Mouse (Mus musculus) layer of hippocampus, adult 8-10 months (tissue): ENCODE measurements at regions not wholly inside any gene's neighbourhood (a gene's known extent, or its start where the extent isn't known, plus 50 kb on each side); places are given as distances from the start of the nearest gene placed in this dataset.
A peak's percentile ranks its signal among the peaks of the same experiment; 100 is the strongest.

ENCODE experiments used
- DNase-seq, 2 experiments: peaks; one replicate each; pipeline ENCODE4 v3.0.0; 2022; ENCODE audit warnings: low spot score in 2 of 2

- DNase-seq, result no peak
These were observed 290.7 kb upstream of the Adgrl2 start for GRCm38 (mm10) chr3:149280807-149281789.

DNA sequence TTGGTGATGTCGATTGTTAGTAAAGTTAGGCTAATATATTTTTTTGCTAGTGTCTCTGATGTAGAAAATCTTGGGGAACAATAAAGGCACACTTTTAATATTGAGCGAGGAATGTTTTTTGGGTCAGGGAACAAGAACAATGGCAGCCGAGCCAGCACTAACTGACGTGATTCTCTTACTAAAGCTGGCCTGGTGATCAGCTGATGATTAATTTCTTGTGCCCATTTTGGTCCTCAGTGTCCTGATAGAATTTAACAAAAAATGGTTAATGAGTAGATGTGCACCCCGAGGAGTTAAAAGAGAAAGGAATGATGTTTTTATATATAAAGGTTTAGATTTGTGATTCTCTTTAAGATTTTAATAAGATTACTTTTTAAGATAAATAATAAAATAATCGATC, 289.0 kb upstream of the Adgrl2 start:
- no peak for DNase-seq

- no peak for DNase-seq
These were observed 287.5 kb upstream of the Adgrl2 start for GRCm38 (mm10) chr3:149277812-149278211.

GRCm38 (mm10) chr3:149275478-149276132, 285.2 kb upstream of the Adgrl2 start:
- DNase-seq, result no peak

GRCm38 (mm10) chr3:149274987-149275386, 284.6 kb upstream of the Adgrl2 start:
- no peak for DNase-seq

DNA sequence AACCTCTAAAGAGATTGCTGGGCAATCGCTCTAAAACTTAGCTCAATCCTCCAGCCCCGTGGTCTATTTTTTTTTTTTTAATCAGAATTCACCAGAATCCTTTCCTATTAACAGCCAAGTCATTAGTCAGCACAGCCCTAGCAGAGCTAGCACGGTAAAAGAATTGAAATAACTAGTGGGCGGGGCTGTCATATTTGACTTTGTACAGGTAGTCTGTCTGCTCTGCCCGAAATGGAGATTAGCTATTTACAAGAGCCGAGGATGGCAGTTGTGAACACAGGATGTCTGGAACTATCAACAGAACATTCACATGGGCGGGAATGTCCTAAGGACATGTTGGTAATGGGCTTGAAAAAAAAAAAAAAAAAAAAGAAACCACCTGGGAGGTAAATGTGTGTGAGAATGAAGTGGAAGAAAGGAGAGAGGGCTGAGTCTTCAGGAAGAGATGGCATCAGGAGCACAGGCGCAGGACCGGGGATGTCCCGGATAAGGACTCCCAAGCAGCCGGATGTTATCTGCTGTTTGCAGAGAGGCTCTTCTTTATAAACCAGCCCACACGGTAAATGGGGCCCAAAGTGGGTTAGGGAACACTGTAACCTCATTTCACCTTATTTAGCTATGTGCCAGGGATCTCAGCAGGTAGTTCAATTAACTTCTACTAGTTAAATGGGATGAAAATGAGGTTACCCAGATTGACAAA, 283.8 kb upstream of the Adgrl2 start:
- DNase-seq, result no peak

DNA sequence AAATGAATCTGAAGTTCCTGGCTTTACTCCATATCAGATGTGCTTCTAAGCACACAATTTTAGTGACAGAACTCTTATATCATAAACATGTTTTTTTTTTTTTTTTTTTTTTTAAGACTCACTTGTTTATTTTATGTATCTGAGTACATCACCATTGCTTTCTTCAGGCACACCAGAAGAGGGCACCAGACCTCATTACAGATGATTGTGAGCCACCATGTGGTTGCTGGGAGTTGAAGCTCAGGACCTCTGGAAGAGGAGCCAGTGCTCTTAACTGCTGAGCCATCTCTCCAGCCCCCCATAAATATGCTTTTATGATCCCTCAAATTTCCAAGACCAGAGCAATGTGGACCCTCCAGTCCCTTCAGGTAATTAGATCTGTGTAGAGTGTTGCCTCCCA, 280.1 kb upstream of the Adgrl2 start:
- no peak for DNase-seq

DNA sequence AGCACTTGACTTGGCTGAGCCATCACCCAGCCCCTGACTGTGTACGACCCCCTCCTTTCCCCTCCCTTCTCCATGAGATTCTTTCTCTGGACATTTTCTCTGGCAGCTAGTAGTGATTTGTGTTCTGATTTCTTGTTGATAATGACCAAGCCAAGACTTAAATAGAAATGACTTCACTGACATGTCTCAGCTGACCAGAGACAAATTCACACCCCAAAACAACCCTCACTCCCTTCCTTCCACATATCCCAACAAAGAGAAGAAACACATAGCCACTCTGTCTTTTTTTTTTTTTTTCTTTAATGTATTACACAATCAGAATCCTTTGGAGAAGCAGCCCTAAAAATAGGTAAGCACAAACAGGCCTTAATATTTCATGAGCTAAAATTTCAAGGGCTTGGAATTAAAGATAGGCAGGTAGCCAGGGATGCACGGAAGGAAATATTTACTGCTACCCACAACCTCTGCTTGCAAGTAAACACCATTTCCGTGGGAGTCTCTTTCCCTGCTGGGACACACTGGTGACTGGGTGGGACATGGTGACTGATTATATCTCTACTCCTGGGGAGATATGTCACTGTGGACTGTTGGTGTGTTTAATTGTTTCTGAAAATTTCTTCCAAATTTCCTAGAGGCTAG, 272.1 kb upstream of the Adgrl2 start:
- DNase-seq, result no peak

- no peak for DNase-seq
These were observed 271.4 kb upstream of the Adgrl2 start for GRCm38 (mm10) chr3:149261764-149262163.

DNA sequence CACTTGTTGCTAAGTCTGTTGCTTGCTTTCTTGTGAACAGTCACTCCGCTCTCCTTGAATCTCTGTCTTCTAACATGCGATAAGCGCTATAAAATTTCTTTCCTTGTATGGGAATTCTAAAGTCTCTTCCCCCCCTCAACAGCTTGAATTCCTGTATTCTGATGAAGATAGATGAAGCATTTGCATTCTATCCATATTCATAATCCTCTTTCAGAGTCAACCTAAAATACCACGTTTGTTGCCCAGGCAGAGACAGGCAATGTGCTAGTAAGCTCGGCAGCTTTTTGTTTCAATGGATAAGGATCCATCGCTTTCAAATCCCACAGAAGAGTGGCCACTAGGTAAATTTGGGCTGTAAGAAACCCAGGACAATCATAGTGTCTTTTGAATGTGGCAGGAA, 268.5 kb upstream of the Adgrl2 start:
- DNase-seq, result no peak

- no peak for DNase-seq
These were observed 266.5 kb upstream of the Adgrl2 start for GRCm38 (mm10) chr3:149256891-149257290.

- DNase-seq, result no peak
These were observed 262.7 kb upstream of the Adgrl2 start for GRCm38 (mm10) chr3:149253080-149253479.

GRCm38 (mm10) chr3:149252144-149252543, 261.8 kb upstream of the Adgrl2 start:
- DNase-seq, result no peak

DNA sequence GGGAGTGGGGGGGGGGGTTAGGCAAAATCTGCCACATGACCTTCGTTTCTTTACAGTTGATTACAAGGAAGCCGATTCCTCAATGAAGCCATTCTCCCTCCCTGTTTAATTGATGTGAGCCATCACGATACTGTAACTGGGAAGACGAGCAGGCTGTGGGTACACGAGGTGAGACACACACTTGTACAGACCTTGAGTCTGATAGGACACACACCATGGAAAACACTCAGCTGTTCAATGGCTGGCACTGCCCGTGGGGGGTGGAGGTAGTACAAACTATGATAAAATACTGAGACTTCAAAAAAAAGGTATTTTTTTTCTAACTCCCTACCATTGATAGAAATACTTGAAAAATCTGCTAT, 257.3 kb upstream of the Adgrl2 start:
- no peak for DNase-seq

DNA sequence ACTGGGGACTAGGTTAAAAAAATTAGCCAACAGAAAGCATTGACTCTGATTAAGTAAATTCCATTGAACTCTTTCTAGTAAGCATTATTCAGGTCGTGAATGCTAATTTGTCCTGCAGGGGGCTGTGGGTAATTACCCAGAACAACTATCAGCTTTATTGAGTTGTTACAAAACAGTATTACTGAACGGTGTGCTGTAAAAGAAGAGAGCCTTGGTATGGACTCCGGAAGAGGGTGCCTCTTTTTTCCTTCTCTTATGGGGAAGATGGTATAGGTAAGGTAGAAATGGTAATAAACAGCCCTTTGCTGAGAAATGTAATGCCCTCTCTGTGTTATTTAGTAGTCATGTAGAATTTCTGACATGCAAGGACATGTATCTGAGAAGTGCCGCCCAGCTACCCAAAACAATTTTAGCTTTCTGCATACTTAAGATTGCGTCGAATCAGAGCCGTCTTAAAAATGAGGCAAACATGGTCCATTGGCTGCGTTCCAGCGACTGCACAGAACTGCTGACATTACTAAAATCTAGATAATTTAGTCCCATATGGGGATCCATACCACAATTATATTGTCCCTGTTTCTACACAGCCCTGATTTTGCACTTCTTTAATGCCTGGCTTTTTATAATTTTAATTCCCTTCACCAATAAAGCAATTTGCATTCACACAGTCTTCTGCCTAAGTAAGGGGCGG, 256.7 kb upstream of the Adgrl2 start:
- no peak for DNase-seq

GRCm38 (mm10) chr3:149239664-149240063, 249.3 kb upstream of the Adgrl2 start:
- DNase-seq, result no peak

DNA sequence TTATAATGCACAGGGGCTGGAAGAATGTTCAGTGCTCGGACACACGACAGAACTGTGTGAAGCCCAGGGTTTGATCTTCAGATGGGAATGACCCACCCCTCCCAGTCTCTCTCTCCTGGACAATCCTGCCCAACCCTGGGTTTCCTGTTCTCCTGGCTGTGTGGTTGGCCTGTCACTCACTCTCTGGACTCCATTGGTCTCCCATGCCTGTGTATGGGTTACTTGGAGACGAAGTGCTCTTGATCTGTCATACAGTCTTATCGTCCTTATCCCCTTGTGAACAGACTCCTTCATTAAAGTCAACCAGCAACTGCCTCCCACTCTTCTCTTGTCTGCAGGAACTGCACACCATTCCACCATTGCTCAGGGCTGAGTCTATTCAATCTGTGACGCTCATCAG, 247.7 kb upstream of the Adgrl2 start:
- no peak for DNase-seq

GRCm38 (mm10) chr3:149235183-149235582, 244.8 kb upstream of the Adgrl2 start:
- no peak for DNase-seq

DNA sequence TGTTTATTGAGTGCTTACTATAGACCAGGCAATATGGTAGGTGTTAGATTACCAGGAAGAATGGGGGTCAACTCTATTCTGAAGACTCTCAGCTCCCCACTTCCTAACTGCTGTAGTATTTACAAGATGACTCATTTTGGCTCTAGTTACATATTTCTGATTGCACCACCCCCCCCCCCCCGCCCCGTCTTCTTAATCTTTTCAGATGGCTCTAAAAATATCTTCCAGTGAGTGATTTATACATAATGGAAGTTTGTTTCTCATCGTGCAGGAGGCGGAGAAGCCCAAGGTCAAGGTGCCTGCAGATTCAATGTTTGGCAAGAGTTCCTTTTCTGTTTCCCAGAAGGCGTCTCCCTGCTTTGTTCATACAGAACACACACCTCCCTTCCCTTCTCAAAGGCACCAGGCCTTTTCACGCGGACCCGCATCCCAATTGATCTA, 243.4 kb upstream of the Adgrl2 start:
- DNase-seq, result no peak

GRCm38 (mm10) chr3:149233191-149233641, 242.9 kb upstream of the Adgrl2 start:
- DNase-seq, result peak; percentile 21 to 36

DNA sequence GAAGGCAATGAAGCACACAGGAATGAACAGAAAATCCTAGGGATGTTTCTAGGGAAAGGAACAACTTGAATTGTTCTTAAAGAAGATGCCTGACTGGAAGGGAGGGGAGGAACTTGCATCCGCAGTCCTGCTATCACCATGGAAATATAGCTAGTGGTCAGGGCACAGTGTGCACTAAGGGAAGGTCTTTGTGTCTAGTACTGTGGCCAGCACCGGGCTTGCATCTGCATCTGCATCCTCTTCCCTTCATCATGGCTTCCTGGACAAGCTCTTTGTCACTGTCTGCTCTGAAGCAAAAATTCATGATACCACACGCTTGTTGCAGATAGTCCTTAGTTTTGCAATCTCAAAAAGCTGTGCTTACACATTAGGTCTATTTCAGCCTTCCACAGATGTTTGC, 241.0 kb upstream of the Adgrl2 start:
- no peak for DNase-seq
